Mouse (Mus musculus) forebrain, embryonic 12.5 days (tissue): ENCODE data around the gene Rbm34. TPM values are rescaled to one million over a fixed set of nuclear protein-coding genes. Genes with fewer than 3 reads are reported as not detected.
"Not testable (repeated sequence)": the region's sequence is repeated elsewhere in the genome, so short reads cannot be mapped to it uniquely, and the experiment has no call there.

Experiments used
- ATAC-seq: fragments of 200-750 bp; cut with Nextera tagmentation; 2 replicates; pipeline ENCODE4 v1.8.0; 2017; ENCODE audit warnings: moderate TSS enrichment; ENCODE audit not compliant: low FRiP score
- H3K27ac ChIP-seq: fragments of 300-500 bp; sonication (generic); 2 replicates; pipeline ENCODE4 v1.5.1; 2016; ENCODE audit warnings: mild to moderate bottlenecking
- H3K27me3 ChIP-seq: fragments of 300-500 bp; sonication (generic); 2 replicates; pipeline ENCODE4 v1.6.1; 2016; ENCODE audit warnings: mild to moderate bottlenecking
- H3K36me3 ChIP-seq: fragments of 300-500 bp; sonication (generic); replicated peaks from 2 replicates; pipeline ENCODE4 v1.6.1; 2016; ENCODE audit warnings: mild to moderate bottlenecking
- H3K4me1 ChIP-seq: fragments of 300-500 bp; sonication (generic); 2 replicates; pipeline ENCODE4 v1.6.1; 2016
- H3K4me2 ChIP-seq: fragments of 300-500 bp; sonication (generic); 2 replicates; pipeline ENCODE4 v1.6.1; 2016; ENCODE audit warnings: mild to moderate bottlenecking, moderate library complexity
- H3K4me3 ChIP-seq: fragments of 300-500 bp; sonication (generic); replicated peaks from 2 replicates; pipeline ENCODE4 v1.5.1; 2016; ENCODE audit warnings: mild to moderate bottlenecking
- H3K9ac ChIP-seq: fragments of 300-500 bp; sonication (generic); 2 replicates; pipeline ENCODE4 v1.6.1; 2016; ENCODE audit warnings: mild to moderate bottlenecking
- H3K9me3 ChIP-seq: fragments of 300-500 bp; sonication (generic); 2 replicates; pipeline ENCODE4 v1.6.1; 2016
- WGBS: fragments of 180-500 bp; shearing (Covaris S2); methylation state at CpG from one replicate; pipeline ENCODE4 v1.1.7; 2016; 5-methylcytosine and 5-hydroxymethylcytosine counted together
- polyA plus RNA-seq: library from polyadenylated mRNA; unstranded; fragments of >200 nt; fragmentation: Nextera tagmentation; extraction: Ambion mirVana; gene quantifications from 2 replicates; pipeline ENCODE4 v1.2.1, GENCODE M21; 2016

Gene Rbm34
- polyA plus RNA-seq = 30.4 and 33.0 TPM in 2 replicates

DNA sequence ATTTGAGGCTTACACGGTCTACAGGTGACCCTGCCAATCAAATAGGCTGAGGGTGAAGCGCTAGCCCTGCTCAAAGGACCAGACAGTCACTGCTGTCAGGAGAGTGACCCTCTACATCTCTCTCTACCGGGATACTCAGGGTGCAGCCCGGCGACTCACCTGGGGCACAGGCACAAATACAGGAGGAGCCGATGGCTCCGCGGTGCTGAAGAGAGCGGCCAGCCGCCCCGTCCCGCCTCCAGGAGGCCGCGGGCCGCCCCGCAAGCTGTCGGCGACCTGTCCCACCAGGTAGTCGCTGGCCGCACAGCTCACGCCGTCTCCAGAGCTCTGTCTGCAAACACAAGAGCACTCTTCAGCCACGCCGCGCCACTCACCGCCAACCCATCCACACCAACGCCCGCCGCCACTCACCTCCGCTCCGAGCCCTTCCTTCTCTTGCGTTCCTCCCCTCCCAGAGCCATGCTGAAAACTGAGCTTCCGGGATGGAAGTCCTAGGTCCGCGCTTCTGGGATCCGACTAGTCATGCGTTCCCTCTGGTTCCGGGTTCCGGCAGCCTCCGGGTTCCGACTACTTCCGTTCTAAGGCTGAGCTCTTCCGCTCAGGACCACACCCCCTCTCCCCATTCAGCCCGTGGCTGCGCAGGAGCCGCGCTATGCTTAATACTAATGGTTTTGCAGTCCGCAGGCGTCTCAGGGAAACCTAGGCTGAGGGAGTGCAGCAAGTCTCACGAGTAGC, at the start of gene Rbm34:
Gene Rbm34, minus strand, starts transcription at position 493 of the 735 bp plus-strand sequence.
- ATAC-seq = peak; percentile 97
- H3K27me3 ChIP-seq = peaks cover 5% of the 10 kb centered on the region; the same call in 1 of the 2 replicates
- H3K27ac ChIP-seq = peak within 1 kb of the TSS; percentile 89
- peak within 1 kb of the TSS; percentile 90 for H3K9ac ChIP-seq
- no peaks in the 10 kb centered on the region for H3K9me3 ChIP-seq
- H3K4me1 ChIP-seq = peaks cover 9% of the 10 kb centered on the region
- under 1% methylated on average over 46 of the region's 50 CpGs for WGBS
- H3K4me2 ChIP-seq = peak within 1 kb of the TSS; percentile 68
- peak within 1 kb of the TSS; percentile 97 for H3K4me3 ChIP-seq
- H3K36me3 ChIP-seq = peaks cover 32% of the 10 kb centered on the region

DNA sequence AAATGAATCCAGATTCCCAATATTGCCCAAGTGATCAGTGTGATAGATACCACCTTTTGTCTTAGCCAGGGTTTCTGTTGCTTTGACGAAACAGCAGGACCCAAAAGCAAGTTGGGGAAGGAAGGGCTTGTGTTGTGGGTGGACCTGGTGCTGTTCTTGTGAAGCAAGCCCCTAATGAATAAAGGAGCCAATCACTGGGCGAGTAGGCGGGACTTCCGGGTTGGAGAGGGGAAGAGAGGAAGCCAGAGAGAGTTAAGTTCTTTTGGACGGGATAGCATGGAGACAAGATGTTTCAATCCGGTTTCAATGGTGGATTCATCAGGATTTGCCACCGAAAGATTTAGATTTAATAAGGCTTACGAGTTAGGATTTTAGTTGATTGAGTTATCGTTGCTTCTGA, 40.8 kb upstream of the Rbm34 start:
- WGBS = 54% methylated on average over 9 of the region's 9 CpGs
- Histone ChIP-seq H3K9me3 (no peaks in the 10 kb centered on the region), H3K27ac (no peak overlapping the region), H3K4me2 (no peak overlapping the region), H3K36me3 (no peaks in the 10 kb centered on the region), H3K9ac (no peak overlapping the region), H3K4me1 (no peaks in the 10 kb centered on the region), H3K27me3 (no peaks in the 10 kb centered on the region), H3K4me3 (no peak overlapping the region)
- ATAC-seq = no peak

DNA sequence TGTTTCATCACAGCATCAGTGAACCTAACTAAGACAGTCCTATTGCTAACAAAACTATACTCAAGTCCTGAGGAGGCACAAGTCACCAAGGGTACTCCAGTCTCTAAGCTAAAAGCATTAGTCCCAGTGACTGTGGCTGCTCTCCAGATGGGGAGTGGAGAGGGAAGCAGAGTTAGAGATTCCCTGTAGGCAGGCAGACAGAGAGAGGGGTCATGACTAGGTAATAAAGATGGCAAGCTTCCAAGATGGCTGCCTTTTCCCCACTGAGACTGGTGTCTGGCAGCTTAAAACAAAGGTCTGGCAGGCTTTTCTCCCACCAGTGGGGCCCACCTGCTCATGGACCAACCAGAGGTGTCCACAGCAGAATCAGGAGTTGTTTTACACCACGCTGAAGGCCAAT, 23.6 kb upstream of the Rbm34 start:
- H3K27me3 ChIP-seq = no peaks in the 10 kb centered on the region
- no peaks in the 10 kb centered on the region for H3K36me3 ChIP-seq
- no peak overlapping the region for H3K27ac ChIP-seq
- no peak overlapping the region for H3K9ac ChIP-seq
- no peak for ATAC-seq
- no peak overlapping the region for H3K4me2 ChIP-seq
- H3K4me1 ChIP-seq = peaks cover 4% of the 10 kb centered on the region; the same call in 1 of the 2 replicates
- H3K4me3 ChIP-seq = no peak overlapping the region
- H3K9me3 ChIP-seq = no peaks in the 10 kb centered on the region
- WGBS = 63% methylated on average over 1 of the region's 1 CpGs

- no peak for ATAC-seq
- peaks cover 5% of the 10 kb centered on the region; the same call in 1 of the 2 replicates for H3K4me1 ChIP-seq
- no peak overlapping the region for H3K4me3 ChIP-seq
- no peak overlapping the region for H3K4me2 ChIP-seq
- no peak overlapping the region for H3K27ac ChIP-seq
- H3K9ac ChIP-seq = no peak overlapping the region
- no peaks in the 10 kb centered on the region for H3K36me3 ChIP-seq
- no peaks in the 10 kb centered on the region for H3K27me3 ChIP-seq
- H3K9me3 ChIP-seq = no peaks in the 10 kb centered on the region
- 72% methylated on average over 5 of the region's 5 CpGs for WGBS
These were observed 18.7 kb upstream of the Rbm34 start for GRCm38 (mm10) chr8:126989363-126990153.

- Histone ChIP-seq H3K9me3 (no peaks in the 10 kb centered on the region), H3K4me3 (no peak overlapping the region), H3K9ac (no peak overlapping the region), H3K27ac (no peak overlapping the region), H3K36me3 (no peaks in the 10 kb centered on the region), H3K27me3 (no peaks in the 10 kb centered on the region), H3K4me2 (no peak overlapping the region), H3K4me1 (0 out of 2 replicates have a peak, but pooled peaks cover 3% of the 10 kb centered on the region)
- ATAC-seq = no peak
- WGBS = 68% methylated on average over 16 of the region's 16 CpGs
These were observed 17.6 kb upstream of the Rbm34 start for GRCm38 (mm10) chr8:126988346-126989006.

- H3K27ac ChIP-seq = no peak overlapping the region
- H3K9me3 ChIP-seq = no peaks in the 10 kb centered on the region
- WGBS = 3% methylated on average over 12 of the region's 12 CpGs
- no peak overlapping the region for H3K4me3 ChIP-seq
- no peak overlapping the region for H3K4me2 ChIP-seq
- H3K4me1 ChIP-seq = 0 out of 2 replicates have a peak, but pooled peaks cover 3% of the 10 kb centered on the region
- H3K27me3 ChIP-seq = no peaks in the 10 kb centered on the region
- ATAC-seq = peak; percentile 61
- no peak overlapping the region for H3K9ac ChIP-seq
- H3K36me3 ChIP-seq = no peaks in the 10 kb centered on the region
These were observed 15.6 kb upstream of the Rbm34 start for GRCm38 (mm10) chr8:126986495-126986894.

GRCm38 (mm10) chr8:126980046-126980445, 9.2 kb upstream of the Rbm34 start:
- H3K9ac ChIP-seq = no peak overlapping the region
- no peaks in the 10 kb centered on the region for H3K36me3 ChIP-seq
- H3K27me3 ChIP-seq = peaks cover 18% of the 10 kb centered on the region
- H3K9me3 ChIP-seq = no peaks in the 10 kb centered on the region
- H3K27ac ChIP-seq = no peak overlapping the region
- no peak overlapping the region for H3K4me2 ChIP-seq
- WGBS = 73% methylated on average over 5 of the region's 5 CpGs
- ATAC-seq = no peak
- peaks cover 6% of the 10 kb centered on the region for H3K4me1 ChIP-seq
- H3K4me3 ChIP-seq = no peak overlapping the region

- no peak overlapping the region for H3K9ac ChIP-seq
These were observed 8.4 kb upstream of the Rbm34 start for GRCm38 (mm10) chr8:126979091-126979920.

DNA sequence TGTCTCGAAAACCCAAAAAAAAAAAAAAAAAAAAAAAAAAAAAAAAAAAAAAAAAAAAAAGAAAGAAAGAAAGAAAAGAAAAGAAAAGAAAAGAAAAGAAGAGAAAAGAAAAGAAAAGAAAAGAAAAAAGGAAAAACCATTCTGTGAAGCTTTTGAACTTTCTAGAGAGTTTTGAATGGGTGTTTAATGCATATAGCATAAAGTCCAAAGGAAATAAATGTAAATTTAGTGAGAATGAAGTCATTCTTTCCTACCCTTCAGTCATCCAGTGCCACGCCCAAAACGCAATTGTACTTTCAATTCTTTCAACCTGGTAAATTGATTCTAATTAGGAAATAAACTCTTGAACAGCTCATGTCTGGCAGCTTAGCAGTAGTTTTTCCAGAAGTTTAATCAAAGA, 7.7 kb upstream of the Rbm34 start:
- H3K4me1 ChIP-seq, H3K9ac ChIP-seq, ATAC-seq, H3K9me3 ChIP-seq, H3K36me3 ChIP-seq, H3K4me3 ChIP-seq, H3K27ac ChIP-seq: not testable (repeated sequence)
- WGBS = 40% methylated on average over 2 of the region's 3 CpGs
- Histone ChIP-seq H3K4me2 (peak overlapping the region; percentile 39; the same call in 1 of the 2 replicates), H3K27me3 (peaks cover 21% of the 10 kb centered on the region)

More at GRCm38 (mm10) chr8:126979091-126979920, 8.4 kb upstream of the Rbm34 start:
- peaks cover 6% of the 10 kb centered on the region for H3K4me1 ChIP-seq
- 26% methylated on average over 27 of the region's 27 CpGs for WGBS
- H3K36me3 ChIP-seq = no peaks in the 10 kb centered on the region
- peak overlapping the region; percentile 31 for H3K4me3 ChIP-seq
- no peak for ATAC-seq
- H3K27ac ChIP-seq = no peak overlapping the region
- peak overlapping the region; percentile 39 for H3K4me2 ChIP-seq
- peaks cover 18% of the 10 kb centered on the region for H3K27me3 ChIP-seq
- no peaks in the 10 kb centered on the region for H3K9me3 ChIP-seq

- WGBS = 84% methylated on average over 10 of the region's 10 CpGs
- H3K4me2 ChIP-seq = no peak overlapping the region
- H3K27ac ChIP-seq = no peak overlapping the region
- H3K4me3 ChIP-seq = no peak overlapping the region
- no peak overlapping the region for H3K9ac ChIP-seq
- peaks cover 6% of the 10 kb centered on the region for H3K4me1 ChIP-seq
- no peaks in the 10 kb centered on the region for H3K36me3 ChIP-seq
- ATAC-seq = no peak
- peaks cover 24% of the 10 kb centered on the region for H3K27me3 ChIP-seq
- no peaks in the 10 kb centered on the region for H3K9me3 ChIP-seq
These were observed 7.2 kb upstream of the Rbm34 start for GRCm38 (mm10) chr8:126978028-126978427.

- ATAC-seq = no peak
- 46% methylated on average over 8 of the region's 8 CpGs for WGBS
- H3K27me3 ChIP-seq = peaks cover 24% of the 10 kb centered on the region
- no peak overlapping the region for H3K4me2 ChIP-seq
- no peak overlapping the region for H3K27ac ChIP-seq
- no peak overlapping the region for H3K9ac ChIP-seq
- no peak overlapping the region for H3K4me3 ChIP-seq
- no peaks in the 10 kb centered on the region for H3K36me3 ChIP-seq
- peaks cover 6% of the 10 kb centered on the region for H3K4me1 ChIP-seq
- no peaks in the 10 kb centered on the region for H3K9me3 ChIP-seq
These were observed 5.9 kb upstream of the Rbm34 start for GRCm38 (mm10) chr8:126976608-126977348.
